Mouse (Mus musculus): Measurements from ENCODE around the gene Mrps21. TPM values are rescaled to one million over a fixed set of nuclear protein-coding genes. Genes with fewer than 3 reads are reported as not detected.
A peak's percentile ranks its signal among the peaks of the same experiment; 100 is the strongest.
"Not testable (repeated sequence)": the region's sequence is repeated elsewhere in the genome, so short reads cannot be mapped to it uniquely, and the experiment has no call there.

Mrps21 gene
- 326 and 362 TPM in 2 replicates for polyA plus RNA-seq (2015; fragmentation: Nextera tagmentation; extraction: Ambion mirVana)

DNA sequence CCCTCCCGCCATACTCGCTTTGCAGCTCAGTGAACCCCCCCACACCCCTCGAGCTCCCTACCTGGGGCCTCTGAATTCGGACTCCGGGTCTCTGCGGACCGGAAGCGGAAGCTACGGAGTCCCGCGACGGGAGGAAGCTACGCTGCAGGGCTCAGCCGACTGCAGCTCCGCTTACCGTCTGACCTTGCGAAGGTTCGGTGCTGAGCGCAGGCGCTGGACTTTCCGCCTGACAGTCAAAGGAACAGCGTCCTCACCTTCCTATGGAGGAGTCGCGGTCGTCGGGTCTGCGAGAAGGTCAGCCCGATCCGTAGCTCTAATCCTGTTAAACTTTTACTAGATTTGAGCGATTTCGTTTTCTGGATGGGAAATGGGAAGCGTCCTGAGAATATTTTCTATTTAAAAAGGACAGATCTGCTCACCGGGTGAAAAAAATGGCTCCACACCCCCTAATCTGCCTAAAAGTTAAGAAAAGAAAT is at the start of gene Mrps21:
Gene Mrps21, minus strand, starts transcription at position 128 of the 476 bp plus-strand sequence.
- peaks cover 10% of the 10 kb centered on the region for H3K4me1 ChIP-seq (replicated peaks; ENCODE audit: control insufficient read depth, insufficient read depth, low read length)
- H3K27me3 ChIP-seq (ENCODE audit: control insufficient read depth, insufficient read depth, low read depth, low read length), result no peaks in the 10 kb centered on the region
- peak within 1 kb of the TSS; percentile 78 for H3K9ac ChIP-seq (ENCODE audit: low read length)
- peak within 1 kb of the TSS; percentile 74 for H3K4me2 ChIP-seq (ENCODE audit: low read depth, low read length)
- peaks cover 14% of the 10 kb centered on the region for H3K36me3 ChIP-seq (ENCODE audit: control insufficient read depth, insufficient read depth, low read length)
- H3K27ac ChIP-seq (ENCODE audit: low read length), result peak within 1 kb of the TSS; percentile 81
- WGBS, result under 1% methylated on average over 33 of the region's 33 CpGs
- H3K4me3 ChIP-seq (ENCODE audit: low read length), result peak within 1 kb of the TSS; percentile 80
- ATAC-seq (ENCODE audit: low read depth), result peak; percentile 98
- no peaks in the 10 kb centered on the region for H3K9me3 ChIP-seq (ENCODE audit: control insufficient read depth, low read length)

DNA sequence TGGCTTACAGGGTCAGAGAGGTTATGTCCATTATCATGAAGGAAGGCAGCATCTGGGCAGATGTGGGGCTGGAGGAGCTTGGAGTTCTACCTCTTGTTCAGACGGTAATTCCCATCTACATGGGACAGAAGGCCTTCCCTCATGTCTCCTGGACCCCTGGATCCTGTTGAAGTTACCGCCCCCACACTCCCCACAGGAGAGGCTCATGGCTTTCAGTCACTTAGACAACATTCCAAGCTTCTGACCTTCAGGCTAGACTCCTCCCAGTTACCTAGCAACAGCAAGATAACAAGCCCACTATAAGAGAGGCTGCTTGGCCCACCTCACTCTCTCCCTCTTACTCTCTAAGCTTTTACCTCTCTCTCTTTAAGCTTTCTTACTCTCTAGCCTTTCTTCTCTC is 49.2 kb upstream of the Mrps21 start:
- not testable (repeated sequence) for ATAC-seq (ENCODE audit: low read depth); H3K36me3 ChIP-seq (ENCODE audit: control insufficient read depth, insufficient read depth, low read length); H3K4me1 ChIP-seq (replicated peaks; ENCODE audit: control insufficient read depth, insufficient read depth, low read length); H3K9ac ChIP-seq (ENCODE audit: low read length); H3K9me3 ChIP-seq (ENCODE audit: control insufficient read depth, low read length); H3K4me2 ChIP-seq (ENCODE audit: low read depth, low read length); H3K4me3 ChIP-seq (ENCODE audit: low read length); H3K27me3 ChIP-seq (ENCODE audit: control insufficient read depth, insufficient read depth, low read depth, low read length); H3K27ac ChIP-seq (ENCODE audit: low read length)
- 55% methylated on average over 2 of the region's 2 CpGs for WGBS

DNA sequence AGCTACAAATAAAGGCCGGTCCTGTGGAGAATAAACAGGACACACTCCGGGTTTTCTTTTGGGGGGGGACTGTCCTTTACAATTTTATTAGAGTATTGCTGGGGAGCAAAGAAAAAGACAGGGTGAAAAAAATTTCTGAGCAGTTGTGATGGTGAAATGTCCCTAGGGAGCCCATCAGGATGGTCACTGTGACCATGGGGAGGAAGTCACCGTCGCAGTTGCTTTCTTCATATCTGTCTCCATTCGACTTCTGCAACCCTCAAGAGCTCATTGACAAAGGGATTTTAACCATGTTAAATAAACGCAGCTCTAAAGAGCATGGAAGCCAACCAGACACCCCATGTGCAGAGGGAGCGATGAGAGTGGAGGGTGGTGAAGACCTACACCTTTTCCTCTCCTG is 45.4 kb upstream of the Mrps21 start:
- no peak overlapping the region for H3K27ac ChIP-seq (ENCODE audit: low read length)
- ATAC-seq (ENCODE audit: low read depth), result no peak
- H3K9ac ChIP-seq (ENCODE audit: low read length), result no peak overlapping the region
- no peak overlapping the region for H3K4me3 ChIP-seq (ENCODE audit: low read length)
- H3K27me3 ChIP-seq (ENCODE audit: control insufficient read depth, insufficient read depth, low read depth, low read length), result no peaks in the 10 kb centered on the region
- no peaks in the 10 kb centered on the region for H3K36me3 ChIP-seq (ENCODE audit: control insufficient read depth, insufficient read depth, low read length)
- no peak overlapping the region for H3K4me2 ChIP-seq (ENCODE audit: low read depth, low read length)
- no peaks in the 10 kb centered on the region for H3K4me1 ChIP-seq (replicated peaks; ENCODE audit: control insufficient read depth, insufficient read depth, low read length)
- H3K9me3 ChIP-seq (ENCODE audit: control insufficient read depth, low read length), result no peaks in the 10 kb centered on the region
- 64% methylated on average over 7 of the region's 7 CpGs for WGBS

DNA sequence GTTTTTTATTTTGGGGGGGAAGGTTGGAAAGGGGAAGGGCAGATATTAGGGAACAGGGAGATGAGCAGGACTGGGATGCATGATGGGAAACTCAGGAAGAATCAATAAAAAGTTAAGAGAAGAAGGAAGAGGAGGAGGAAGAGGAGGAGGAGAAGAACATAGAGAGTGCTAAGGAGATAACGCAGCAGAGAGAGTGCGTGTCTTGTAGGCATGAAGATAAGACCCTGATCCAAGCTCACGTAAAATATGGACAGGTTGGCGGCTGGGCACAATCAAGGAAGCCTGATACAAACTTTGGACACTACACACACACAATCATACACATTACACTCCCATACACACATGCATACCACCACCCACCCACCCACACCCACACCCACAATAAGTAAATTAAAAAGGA is 43.4 kb upstream of the Mrps21 start:
- H3K4me1 ChIP-seq (replicated peaks; ENCODE audit: control insufficient read depth, insufficient read depth, low read length), result no peaks in the 10 kb centered on the region
- H3K36me3 ChIP-seq (ENCODE audit: control insufficient read depth, insufficient read depth, low read length), result no peaks in the 10 kb centered on the region
- H3K9ac ChIP-seq (ENCODE audit: low read length), result no peak overlapping the region
- no peak for ATAC-seq (ENCODE audit: low read depth)
- H3K9me3 ChIP-seq (ENCODE audit: control insufficient read depth, low read length), result no peaks in the 10 kb centered on the region
- H3K27me3 ChIP-seq (ENCODE audit: control insufficient read depth, insufficient read depth, low read depth, low read length), result no peaks in the 10 kb centered on the region
- no peak overlapping the region for H3K4me2 ChIP-seq (ENCODE audit: low read depth, low read length)
- WGBS, result 76% methylated on average over 4 of the region's 4 CpGs
- no peak overlapping the region for H3K27ac ChIP-seq (ENCODE audit: low read length)
- no peak overlapping the region for H3K4me3 ChIP-seq (ENCODE audit: low read length)

DNA sequence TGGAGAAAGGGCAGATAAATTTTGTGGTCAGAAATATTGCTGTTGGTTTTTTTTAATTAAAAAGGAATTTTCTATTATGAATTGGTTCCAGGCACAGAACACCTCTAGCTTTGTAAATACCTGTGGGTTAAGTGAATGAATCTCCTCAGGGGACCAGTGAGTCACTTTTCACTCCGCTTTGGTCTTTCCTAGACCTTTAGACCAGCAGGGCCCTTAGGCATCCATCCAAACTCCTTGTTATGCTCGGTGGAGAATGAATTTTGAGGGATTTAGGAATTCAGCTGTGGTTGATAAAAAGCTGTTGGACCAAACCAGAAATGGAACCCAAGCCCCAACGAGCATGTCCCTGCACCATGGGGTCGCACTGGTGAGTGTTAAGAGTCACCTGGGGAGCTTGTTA is 36.3 kb upstream of the Mrps21 start:
- peaks cover 25% of the 10 kb centered on the region for H3K4me1 ChIP-seq (replicated peaks; ENCODE audit: control insufficient read depth, insufficient read depth, low read length)
- no peak for ATAC-seq (ENCODE audit: low read depth)
- no peak overlapping the region for H3K9ac ChIP-seq (ENCODE audit: low read length)
- H3K9me3 ChIP-seq (ENCODE audit: control insufficient read depth, low read length), result no peaks in the 10 kb centered on the region
- no peak overlapping the region for H3K4me2 ChIP-seq (ENCODE audit: low read depth, low read length)
- 42% methylated on average over 4 of the region's 4 CpGs for WGBS
- H3K36me3 ChIP-seq (ENCODE audit: control insufficient read depth, insufficient read depth, low read length), result no peaks in the 10 kb centered on the region
- no peak overlapping the region for H3K4me3 ChIP-seq (ENCODE audit: low read length)
- peaks cover 7% of the 10 kb centered on the region; the same call in 1 of the 2 replicates for H3K27me3 ChIP-seq (ENCODE audit: control insufficient read depth, insufficient read depth, low read depth, low read length)
- H3K27ac ChIP-seq (ENCODE audit: low read length), result no peak overlapping the region

DNA sequence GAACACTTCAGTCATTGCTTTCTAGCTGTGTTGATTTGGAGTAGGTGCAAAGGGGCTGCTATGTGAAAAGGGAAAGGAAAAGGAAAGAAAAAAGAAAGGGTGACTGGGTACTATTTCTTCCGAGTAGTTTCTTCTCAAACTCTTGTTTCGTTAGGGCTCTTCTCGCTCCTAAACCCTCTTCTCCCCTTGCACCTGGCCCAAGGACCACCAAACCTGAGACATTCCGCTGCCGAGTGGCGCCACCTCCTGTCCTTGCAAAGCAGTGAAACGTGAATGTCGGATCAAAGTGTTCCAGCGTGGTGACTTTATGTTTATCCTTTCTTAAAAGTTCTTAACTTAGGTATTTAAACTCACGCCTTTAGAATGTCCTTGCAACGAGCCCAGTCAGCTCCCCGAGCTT is 35.5 kb upstream of the Mrps21 start:
- under 1% methylated on average over 12 of the region's 12 CpGs for WGBS
- no peak overlapping the region for H3K27ac ChIP-seq (ENCODE audit: low read length)
- H3K4me2 ChIP-seq (ENCODE audit: low read depth, low read length), result peak overlapping the region; percentile 52
- H3K4me1 ChIP-seq (replicated peaks; ENCODE audit: control insufficient read depth, insufficient read depth, low read length), result peaks cover 25% of the 10 kb centered on the region
- no peaks in the 10 kb centered on the region for H3K36me3 ChIP-seq (ENCODE audit: control insufficient read depth, insufficient read depth, low read length)
- peaks cover 7% of the 10 kb centered on the region; the same call in 1 of the 2 replicates for H3K27me3 ChIP-seq (ENCODE audit: control insufficient read depth, insufficient read depth, low read depth, low read length)
- no peak for ATAC-seq (ENCODE audit: low read depth)
- no peak overlapping the region for H3K9ac ChIP-seq (ENCODE audit: low read length)
- H3K4me3 ChIP-seq (ENCODE audit: low read length), result peak overlapping the region; percentile 26
- H3K9me3 ChIP-seq (ENCODE audit: control insufficient read depth, low read length), result no peaks in the 10 kb centered on the region

DNA sequence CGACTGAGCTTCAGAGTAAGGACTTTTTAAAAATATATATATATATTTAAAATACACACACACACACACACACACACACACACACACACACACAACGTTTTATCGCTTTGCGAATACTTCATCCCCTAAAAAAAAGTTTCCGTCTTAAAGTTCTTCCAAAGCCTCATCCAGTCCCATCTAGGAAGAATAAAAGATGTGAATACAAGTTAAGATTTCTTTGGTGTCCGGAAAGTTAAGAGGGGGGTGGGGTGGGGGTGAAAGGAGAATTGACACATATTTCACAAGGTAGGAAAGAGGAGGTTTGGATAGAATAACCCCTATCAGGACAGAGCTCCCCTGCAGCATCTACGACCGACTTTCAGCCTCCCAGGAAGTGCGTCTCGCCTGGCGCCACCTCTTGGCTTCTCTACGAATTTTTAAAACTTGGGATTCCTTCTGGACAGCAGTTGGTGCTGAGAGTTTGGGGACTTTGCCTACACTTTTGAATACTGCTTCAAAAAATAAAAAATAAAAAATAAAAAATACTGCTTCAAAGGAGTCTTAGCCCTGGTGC is 34.7 kb upstream of the Mrps21 start:
- peak; percentile 44; the same call in 1 of the 2 replicates for ATAC-seq (ENCODE audit: low read depth)
- Histone ChIP-seq H3K9ac (ENCODE audit: low read length) (peak overlapping the region; percentile 46; the same call in 1 of the 2 replicates), H3K27me3 (ENCODE audit: control insufficient read depth, insufficient read depth, low read depth, low read length) (peaks cover 7% of the 10 kb centered on the region; the same call in 1 of the 2 replicates), H3K4me1 (replicated peaks; ENCODE audit: control insufficient read depth, insufficient read depth, low read length) (peaks cover 25% of the 10 kb centered on the region), H3K4me2 (ENCODE audit: low read depth, low read length) (peak overlapping the region; percentile 52), H3K36me3 (ENCODE audit: control insufficient read depth, insufficient read depth, low read length) (no peaks in the 10 kb centered on the region), H3K4me3 (ENCODE audit: low read length) (peak overlapping the region; percentile 27), H3K9me3 (ENCODE audit: control insufficient read depth, low read length) (no peaks in the 10 kb centered on the region), H3K27ac (ENCODE audit: low read length) (no peak overlapping the region)
- 0% methylated on average over 12 of the region's 12 CpGs for WGBS

DNA sequence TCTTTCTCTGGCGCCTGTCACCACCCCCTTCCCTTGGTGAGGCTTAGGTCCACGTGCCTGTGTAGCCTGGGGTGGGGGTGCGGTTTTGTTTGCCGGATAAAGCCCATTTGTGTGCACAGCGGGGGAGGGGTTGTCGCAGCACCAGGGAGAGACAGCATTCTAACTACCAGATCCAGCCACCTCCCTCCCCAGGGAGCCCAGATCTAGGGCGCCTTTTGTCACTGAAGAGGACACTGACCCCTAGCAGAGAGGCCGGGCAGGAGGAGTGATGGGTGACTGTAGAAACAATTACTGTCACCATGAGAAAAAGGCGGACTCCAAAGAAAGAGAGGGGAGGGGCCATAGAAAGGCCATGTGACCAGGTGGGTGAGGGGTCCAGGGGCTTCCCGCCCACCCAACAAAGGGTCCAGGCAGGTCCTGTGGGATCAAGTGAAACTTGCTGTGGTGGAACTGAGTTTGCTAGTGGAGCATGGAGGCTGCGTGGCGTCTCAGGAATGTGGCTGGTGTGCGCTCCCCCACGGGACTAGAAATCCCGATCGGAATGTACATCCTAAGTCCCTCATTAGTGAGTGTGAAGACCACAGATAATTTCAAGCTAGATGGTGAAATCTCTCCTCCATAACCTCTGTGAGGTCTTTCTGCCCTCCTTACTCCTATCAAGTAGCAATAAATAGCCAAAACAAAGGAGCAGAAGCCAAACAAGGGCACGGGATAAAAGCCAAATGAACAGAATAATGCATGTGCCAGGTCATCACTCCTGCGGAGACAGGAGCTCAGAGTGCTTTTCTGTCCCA is 34.0 kb upstream of the Mrps21 start:
- peak; percentile 56 for ATAC-seq (ENCODE audit: low read depth)
- H3K4me3 ChIP-seq (ENCODE audit: low read length), result peak overlapping the region; percentile 27
- H3K9ac ChIP-seq (ENCODE audit: low read length), result peak overlapping the region; percentile 50; the same call in 1 of the 2 replicates
- H3K9me3 ChIP-seq (ENCODE audit: control insufficient read depth, low read length), result no peaks in the 10 kb centered on the region
- H3K4me2 ChIP-seq (ENCODE audit: low read depth, low read length), result peak overlapping the region; percentile 52
- H3K36me3 ChIP-seq (ENCODE audit: control insufficient read depth, insufficient read depth, low read length), result no peaks in the 10 kb centered on the region
- under 1% methylated on average over 18 of the region's 18 CpGs for WGBS
- H3K4me1 ChIP-seq (replicated peaks; ENCODE audit: control insufficient read depth, insufficient read depth, low read length), result peaks cover 25% of the 10 kb centered on the region
- peaks cover 7% of the 10 kb centered on the region; the same call in 1 of the 2 replicates for H3K27me3 ChIP-seq (ENCODE audit: control insufficient read depth, insufficient read depth, low read depth, low read length)
- peak overlapping the region; percentile 26; the same call in 1 of the 2 replicates for H3K27ac ChIP-seq (ENCODE audit: low read length)

DNA sequence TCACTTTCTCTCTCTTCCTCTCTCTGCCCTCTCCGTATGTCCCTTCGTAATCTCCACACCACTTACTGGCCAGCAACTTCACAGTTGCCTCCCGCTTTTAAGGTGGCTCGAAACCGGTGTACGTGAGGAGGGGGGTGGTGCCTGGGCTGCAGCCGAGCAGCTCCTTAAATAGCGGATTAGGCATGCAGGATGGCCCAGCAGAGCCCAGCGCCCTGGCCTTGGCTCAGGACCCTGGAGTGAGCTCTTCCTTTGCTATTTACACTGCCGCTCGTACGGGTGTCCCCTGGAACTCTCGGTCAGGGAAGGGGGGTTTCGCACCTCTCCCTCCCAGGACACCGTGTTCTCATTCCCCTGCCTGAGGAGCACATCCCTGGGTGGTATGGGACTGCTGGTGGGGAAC is 33.2 kb upstream of the Mrps21 start, which contains the start of gene Car14:
Gene Car14, minus strand, starts transcription at position 124 of the 400 bp plus-strand sequence.
- peak within 1 kb of the TSS; percentile 27 for H3K4me3 ChIP-seq (ENCODE audit: low read length)
- H3K36me3 ChIP-seq (ENCODE audit: control insufficient read depth, insufficient read depth, low read length), result no peaks in the 10 kb centered on the region
- 2% methylated on average over 15 of the region's 15 CpGs for WGBS
- H3K27me3 ChIP-seq (ENCODE audit: control insufficient read depth, insufficient read depth, low read depth, low read length), result peaks cover 7% of the 10 kb centered on the region; the same call in 1 of the 2 replicates
- peak; percentile 34 for ATAC-seq (ENCODE audit: low read depth)
- peak within 1 kb of the TSS; percentile 52 for H3K4me2 ChIP-seq (ENCODE audit: low read depth, low read length)
- H3K9me3 ChIP-seq (ENCODE audit: control insufficient read depth, low read length), result no peaks in the 10 kb centered on the region
- peak within 1 kb of the TSS; percentile 50 for H3K9ac ChIP-seq (ENCODE audit: low read length)
- peaks cover 25% of the 10 kb centered on the region for H3K4me1 ChIP-seq (replicated peaks; ENCODE audit: control insufficient read depth, insufficient read depth, low read length)
- H3K27ac ChIP-seq (ENCODE audit: low read length), result peak within 1 kb of the TSS; percentile 70; the same call in 1 of the 2 replicates
